11 mouse cellular contexts compared by ENCODE assay signal in the genomic region with DNA sequence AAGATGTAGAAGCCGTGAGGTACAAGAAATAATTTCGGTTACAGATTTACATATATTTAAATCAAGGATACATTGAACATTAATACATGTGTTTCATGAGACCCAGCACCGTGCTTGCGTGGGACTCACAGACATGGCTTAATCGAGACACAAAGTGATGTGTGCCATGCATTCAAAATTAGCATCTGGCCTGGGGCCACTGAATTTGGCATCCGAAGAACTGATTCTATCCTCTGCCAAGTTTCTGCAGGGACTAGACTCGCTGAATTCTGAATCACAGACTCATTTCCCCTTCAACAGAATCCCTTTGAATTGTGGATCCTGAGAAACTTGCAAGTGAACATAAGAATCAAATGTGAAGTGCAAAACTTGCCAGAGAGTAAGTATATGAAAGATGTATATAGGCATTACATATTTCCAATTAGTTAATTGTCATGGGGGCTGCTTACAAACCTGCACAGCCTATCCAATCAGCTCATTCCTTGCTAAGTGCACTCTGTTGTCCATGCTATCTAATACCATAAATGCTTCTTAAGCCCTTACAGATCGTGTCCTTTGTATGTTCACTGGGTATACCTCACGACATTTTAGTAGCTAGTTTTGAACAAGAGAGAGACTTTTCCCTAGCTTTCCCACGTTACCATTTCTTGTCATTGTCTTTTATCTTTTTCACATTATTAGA.
DNase-seq lines count a peak whose midpoint lies in the region; ATAC-seq lines count a peak whose summit lies in the region.
"Had no signal": no experiment of that assay in that cellular context is flagged by ENCODE, and none has a peak within 500 bp of the region (broad histone marks: within the 10 kb centered on the region; RNA-seq: fewer than 3 reads in every experiment).

No protein-coding gene starts in this region.

- H3K4me1 ChIP-seq in forebrain, embryonic 13.5 days, result peaks cover 16% of the 10 kb centered on the region
- H3K4me1 ChIP-seq in forebrain, embryonic 11.5 days (replicated peaks; ENCODE audit: control insufficient read depth, insufficient read depth, low read length), result no peaks in the 10 kb centered on the region
- H3K4me1 ChIP-seq: embryonic facial prominence, embryonic 12.5 days; heart, embryonic 13.5 days; megakaryocyte, embryonic 14.5 days had no signal

- H3K36me3 ChIP-seq in forebrain, embryonic 13.5 days (ENCODE audit: poor library complexity, severe bottlenecking), result no peaks in the 10 kb centered on the region
- no peaks in the 10 kb centered on the region for H3K36me3 ChIP-seq in forebrain, embryonic 11.5 days (ENCODE audit: control insufficient read depth, insufficient read depth, low read length)
- H3K36me3 ChIP-seq: embryonic facial prominence, embryonic 12.5 days; heart, embryonic 13.5 days had no signal

- WGBS in forebrain, embryonic 13.5 days, result 45% methylated on average over 10 of the region's 10 CpGs
- 85% methylated on average over 10 of the region's 10 CpGs for WGBS in forebrain, embryonic 11.5 days

- intact Hi-C loops in gastrocnemius, postnatal 14 days (cut with DNase I; ENCODE audit: low total_unique reads), result no loop called here

- peak overlapping the region; percentile 7; the same call in 1 of the 2 replicates for H3K4me2 ChIP-seq in forebrain, embryonic 13.5 days
- no peak overlapping the region for H3K4me2 ChIP-seq in forebrain, embryonic 11.5 days (ENCODE audit: low read depth, low read length, severe bottlenecking)
- H3K4me2 ChIP-seq: embryonic facial prominence, embryonic 12.5 days; heart, embryonic 13.5 days had no signal

- DNase-seq in forebrain, embryonic 11.5 days (ENCODE audit: low spot score), result no peak
- DNase-seq in layer of hippocampus, postnatal 36 days, result peak; percentile 75 to 78
- peak; percentile 86 to 89 for DNase-seq in right cerebral cortex, postnatal 10 days (ENCODE audit: low spot score in 2 of 2)
- no peak for DNase-seq in B cell, adult 2 months
- no peak for DNase-seq in kidney, adult 8-10 months
- DNase-seq in gastrocnemius, postnatal 14 days, result no peak

- no peak overlapping the region for H3K27ac ChIP-seq in forebrain, embryonic 13.5 days
- no peak overlapping the region for H3K27ac ChIP-seq in forebrain, embryonic 11.5 days (ENCODE audit: low read depth, low read length)
- H3K27ac ChIP-seq: embryonic facial prominence, embryonic 12.5 days; heart, embryonic 13.5 days had no signal

- H3K4me3 ChIP-seq in forebrain, embryonic 13.5 days, result no peak overlapping the region
- H3K4me3 ChIP-seq in forebrain, embryonic 11.5 days (ENCODE audit: low read depth, low read length), result no peak overlapping the region
- H3K4me3 ChIP-seq: embryonic facial prominence, embryonic 12.5 days; heart, embryonic 13.5 days; megakaryocyte, embryonic 14.5 days had no signal

- no peak overlapping the region for H3K9ac ChIP-seq in forebrain, embryonic 13.5 days
- no peak overlapping the region for H3K9ac ChIP-seq in forebrain, embryonic 11.5 days (ENCODE audit: low read length)
- H3K9ac ChIP-seq: embryonic facial prominence, embryonic 12.5 days; heart, embryonic 13.5 days had no signal

- no peaks in the 10 kb centered on the region for H3K9me3 ChIP-seq in forebrain, embryonic 13.5 days (replicated peaks)
- H3K9me3 ChIP-seq in forebrain, embryonic 11.5 days (ENCODE audit: control insufficient read depth, low read length), result no peaks in the 10 kb centered on the region
- H3K9me3 ChIP-seq: embryonic facial prominence, embryonic 12.5 days; heart, embryonic 13.5 days; megakaryocyte, embryonic 14.5 days had no signal

- ATAC-seq in forebrain, embryonic 13.5 days, result peak; percentile 89
- ATAC-seq in forebrain, embryonic 11.5 days (replicated peaks; ENCODE audit: low FRiP score), result no peak
- peak; percentile 82 for ATAC-seq in frontal cortex, adult (ENCODE audit: low TSS enrichment)

- no peaks in the 10 kb centered on the region for H3K27me3 ChIP-seq in forebrain, embryonic 13.5 days
- H3K27me3 ChIP-seq in forebrain, embryonic 11.5 days (ENCODE audit: control insufficient read depth, insufficient read depth, low read length), result no peaks in the 10 kb centered on the region
- H3K27me3 ChIP-seq: embryonic facial prominence, embryonic 12.5 days; heart, embryonic 13.5 days; megakaryocyte, embryonic 14.5 days had no signal

Comparison
In these comparisons a context has a peak if more than half of its experiments do, and no peak if none do; other contexts are left out.
1. DNase-seq: peak in layer of hippocampus, postnatal 36 days (2 of 2) and right cerebral cortex, postnatal 10 days (2 of 2); none in forebrain, embryonic 11.5 days (single experiment), B cell, adult 2 months (0 of 2), kidney, adult 8-10 months (0 of 2) and gastrocnemius, postnatal 14 days (single experiment).